Mouse (Mus musculus): ENCODE results near the gene Hsf2bp. TPM values are rescaled to one million over a fixed set of nuclear protein-coding genes. Genes with fewer than 3 reads are reported as not detected.
"Not testable (repeated sequence)": the region's sequence is repeated elsewhere in the genome, so short reads cannot be mapped to it uniquely, and the experiment has no call there.

The Hsf2bp gene
- total RNA-seq (2021), result 1 to 10 TPM; 1.4 to 1.6 TPM
- long read RNA-seq, experiment 1, partial matches to known transcripts, result 0 of 3 reads
- long read RNA-seq, experiment 1, other reads (novel, unspliced or antisense), result 3 of 3 reads
- long read RNA-seq, experiment 2, partial matches to known transcripts, result 0 of 1 reads
- long read RNA-seq, experiment 2, other reads (novel, unspliced or antisense), result 1 of 1 reads

- intact Hi-C loops (cut with DNase I; ENCODE audit: low total_unique reads), result no loop called here
- peak; percentile 79 for DNase-seq
These were observed at the start of gene Hsf2bp, which contains the start of gene Rrp1b for GRCm38 (mm10) chr17:32035609-32036508. TSS of gene Hsf2bp (minus strand) at chr17:32036349. TSS of gene Rrp1b (plus strand) at chr17:32036100.

GRCm38 (mm10) chr17:32083351-32083750 lies 47.2 kb upstream of the Hsf2bp start:
- intact Hi-C loops (cut with DNase I; ENCODE audit: low total_unique reads), result no loop called here
- DNase-seq, result no peak

GRCm38 (mm10) chr17:32075164-32075563 lies 39.0 kb upstream of the Hsf2bp start:
- peak; percentile 50 for DNase-seq

GRCm38 (mm10) chr17:32074658-32075057 lies 38.5 kb upstream of the Hsf2bp start:
- no peak for DNase-seq
- intact Hi-C loops (cut with DNase I; ENCODE audit: low total_unique reads), result loop anchor here (5.0 kb wide), 2 partner anchors 42 to 133 kb away; no protein-coding TSS in a partner anchor

More at GRCm38 (mm10) chr17:32075164-32075563, 39.0 kb upstream of the Hsf2bp start:
- intact Hi-C loops (cut with DNase I; ENCODE audit: low total_unique reads), result loop anchor here (5.0 kb wide), 1 partner anchor 132 kb away; no protein-coding TSS in a partner anchor

GRCm38 (mm10) chr17:32073359-32073758 lies 37.2 kb upstream of the Hsf2bp start:
- peak; percentile 83 for DNase-seq
- intact Hi-C loops (cut with DNase I; ENCODE audit: low total_unique reads), result loop anchor here (5.0 kb wide), 1 partner anchor 41 kb away; no protein-coding TSS in a partner anchor

GRCm38 (mm10) chr17:32068810-32069209 lies 32.7 kb upstream of the Hsf2bp start:
- intact Hi-C loops (cut with DNase I; ENCODE audit: low total_unique reads), result no loop called here
- DNase-seq, result no peak

- no peak for DNase-seq
- intact Hi-C loops (cut with DNase I; ENCODE audit: low total_unique reads), result no loop called here
These were observed 32.2 kb upstream of the Hsf2bp start for GRCm38 (mm10) chr17:32068381-32068780.

GRCm38 (mm10) chr17:32067541-32067940 lies 31.4 kb upstream of the Hsf2bp start:
- intact Hi-C loops (cut with DNase I; ENCODE audit: low total_unique reads), result no loop called here
- no peak for DNase-seq

- DNase-seq; intact Hi-C loops (cut with DNase I; ENCODE audit: low total_unique reads): not testable (repeated sequence)
These were observed 28.6 kb upstream of the Hsf2bp start for GRCm38 (mm10) chr17:32064762-32065161.

GRCm38 (mm10) chr17:32063654-32064053 lies 27.5 kb upstream of the Hsf2bp start:
- intact Hi-C loops (cut with DNase I; ENCODE audit: low total_unique reads), result no loop called here
- DNase-seq, result no peak

GRCm38 (mm10) chr17:32061219-32061618 lies 25.1 kb upstream of the Hsf2bp start:
- no peak for DNase-seq
- intact Hi-C loops (cut with DNase I; ENCODE audit: low total_unique reads), result no loop called here

GRCm38 (mm10) chr17:32059084-32059483 lies 22.9 kb upstream of the Hsf2bp start:
- intact Hi-C loops (cut with DNase I; ENCODE audit: low total_unique reads), result no loop called here

GRCm38 (mm10) chr17:32057843-32058242 lies 21.7 kb upstream of the Hsf2bp start:
- DNase-seq, result no peak

More at GRCm38 (mm10) chr17:32059084-32059483, 22.9 kb upstream of the Hsf2bp start:
- DNase-seq, result no peak

GRCm38 (mm10) chr17:32053677-32054076 lies 17.5 kb upstream of the Hsf2bp start:
- no peak for DNase-seq
- intact Hi-C loops (cut with DNase I; ENCODE audit: low total_unique reads), result no loop called here

More at GRCm38 (mm10) chr17:32057843-32058242, 21.7 kb upstream of the Hsf2bp start:
- intact Hi-C loops (cut with DNase I; ENCODE audit: low total_unique reads), result no loop called here

- DNase-seq, result no peak
- intact Hi-C loops (cut with DNase I; ENCODE audit: low total_unique reads), result no loop called here
These were observed 16.3 kb upstream of the Hsf2bp start for GRCm38 (mm10) chr17:32052237-32053080.

- intact Hi-C loops (cut with DNase I; ENCODE audit: low total_unique reads), result no loop called here
- no peak for DNase-seq
These were observed 14.5 kb upstream of the Hsf2bp start for GRCm38 (mm10) chr17:32050609-32051008.

GRCm38 (mm10) chr17:32049914-32050313 lies 13.8 kb upstream of the Hsf2bp start:
- intact Hi-C loops (cut with DNase I; ENCODE audit: low total_unique reads), result no loop called here
- DNase-seq, result no peak

- intact Hi-C loops (cut with DNase I; ENCODE audit: low total_unique reads), result no loop called here
These were observed 12.2 kb upstream of the Hsf2bp start for GRCm38 (mm10) chr17:32048351-32048750.

GRCm38 (mm10) chr17:32046541-32046940 lies 10.4 kb upstream of the Hsf2bp start:
- DNase-seq, result no peak
- intact Hi-C loops (cut with DNase I; ENCODE audit: low total_unique reads), result no loop called here

More at GRCm38 (mm10) chr17:32048351-32048750, 12.2 kb upstream of the Hsf2bp start:
- DNase-seq, result no peak

Measured in gastrocnemius, postnatal 14 days (tissue).